Mouse (Mus musculus): ENCODE results near the gene Timm9.

DNA sequence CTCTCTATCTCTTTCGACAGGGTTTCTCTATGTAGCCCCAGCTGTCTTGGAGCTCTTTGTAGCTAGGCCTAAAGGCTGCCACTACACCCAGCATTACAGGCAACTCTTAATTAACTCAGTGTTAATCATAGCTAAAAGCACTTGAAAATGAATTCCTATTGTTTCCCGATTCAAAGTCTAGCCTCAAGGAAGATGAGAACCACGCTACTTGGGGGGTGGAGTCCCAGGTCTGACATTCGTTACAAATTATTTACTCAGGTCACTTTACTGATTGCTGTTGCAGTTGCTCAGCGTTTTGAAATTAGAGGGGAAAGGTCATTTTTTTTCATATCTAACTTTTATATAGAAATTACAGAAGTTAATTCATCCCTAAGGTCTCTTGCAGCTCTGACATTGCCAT lies 903 bp downstream of the Timm9 start:
- TF ChIP-seq CTCF (IDR thresholded peaks at IDR 0.05; ENCODE audit: extremely low read depth, insufficient read depth, insufficient read length, insufficient replicate concordance): no peak
- TF ChIP-seq POLR2A (IDR thresholded peaks at IDR 0.05; ENCODE audit: low read depth, low read length): no peak
